Mouse (Mus musculus) hindbrain, embryonic 14.5 days (tissue): ENCODE data around the gene Cuedc2. TPM values are rescaled to one million over a fixed set of nuclear protein-coding genes. Genes with fewer than 3 reads are reported as not detected.

Experiments used
- ATAC-seq: fragments of 200-750 bp; cut with Nextera tagmentation; 2 replicates; pipeline ENCODE4 v1.8.0; 2017; ENCODE audit warnings: moderate number of reproducible peaks, mild to moderate bottlenecking, moderate TSS enrichment, moderate library complexity; ENCODE audit not compliant: low FRiP score
- DNase-seq: peaks from one replicate; pipeline ENCODE4 v3.0.0-alpha.2; 2015; ENCODE audit warnings: low spot score
- H3K27ac ChIP-seq: fragments of 300-500 bp; sonication (generic); 2 replicates; pipeline ENCODE4 v1.5.1; 2014; ENCODE audit warnings: mild to moderate bottlenecking, moderate library complexity
- H3K27me3 ChIP-seq: fragments of 300-500 bp; sonication (generic); 2 replicates; pipeline ENCODE4 v1.6.1; 2014; ENCODE audit warnings: mild to moderate bottlenecking, low read length, mixed read lengths; ENCODE audit not compliant: control insufficient read depth, insufficient read depth
- H3K36me3 ChIP-seq: fragments of 300-500 bp; sonication (generic); replicated peaks from 2 replicates; pipeline ENCODE4 v1.6.1; 2014; ENCODE audit not compliant: control insufficient read depth, insufficient read depth
- H3K4me1 ChIP-seq: fragments of 300-500 bp; sonication (generic); replicated peaks from 2 replicates; pipeline ENCODE4 v1.6.1; 2014; ENCODE audit warnings: antibody characterized with exemption, low read length, mixed read lengths; ENCODE audit not compliant: control insufficient read depth, insufficient read depth
- H3K4me2 ChIP-seq: fragments of 300-500 bp; sonication (generic); replicated peaks from 2 replicates; pipeline ENCODE4 v1.6.1; 2014; ENCODE audit warnings: mild to moderate bottlenecking, moderate library complexity
- H3K4me3 ChIP-seq: fragments of 300-500 bp; sonication (generic); replicated peaks from 2 replicates; pipeline ENCODE4 v1.5.1; 2014; ENCODE audit warnings: mild to moderate bottlenecking, low read length
- H3K9ac ChIP-seq: fragments of 300-500 bp; sonication (generic); 2 replicates; pipeline ENCODE4 v1.6.1; 2014
- H3K9me3 ChIP-seq: fragments of 300-500 bp; sonication (generic); 2 replicates; pipeline ENCODE4 v1.6.1; 2016; ENCODE audit warnings: low read length; ENCODE audit not compliant: control insufficient read depth
- WGBS: fragments of 180-500 bp; shearing (Covaris S2); extraction: QIAGEN DNeasy Blood & Tissue Kit; methylation state at CpG from one replicate; pipeline ENCODE4 v1.1.7; 2014; 5-methylcytosine and 5-hydroxymethylcytosine counted together
- polyA plus RNA-seq: library from polyadenylated mRNA; unstranded; fragments of >200 nt; fragmentation: Nextera tagmentation; extraction: Ambion mirVana; gene quantifications from 2 replicates; pipeline ENCODE4 v1.2.1, GENCODE M21; 2014

Cuedc2 gene
- polyA plus RNA-seq, 1 experiment from 2014 or later: 318 TPM

- H3K4me3 ChIP-seq: no peak overlapping the region
- ATAC-seq (no peak), DNase-seq (no peak)
- H3K9ac ChIP-seq: no peak overlapping the region
- H3K4me2 ChIP-seq: no peak overlapping the region
- no peaks in the 10 kb centered on the region for H3K4me1 ChIP-seq
- H3K9me3 ChIP-seq: no peaks in the 10 kb centered on the region
- H3K27ac ChIP-seq: no peak overlapping the region
- peaks cover 53% of the 10 kb centered on the region for H3K27me3 ChIP-seq
- H3K36me3 ChIP-seq: peaks cover 26% of the 10 kb centered on the region
- WGBS: 87% methylated on average over 12 of the region's 12 CpGs
These were observed 28.1 kb downstream of the Cuedc2 start for GRCm38 (mm10) chr19:46310312-46310865.

- Histone ChIP-seq H3K4me1 (peaks cover 5% of the 10 kb centered on the region; the same call in 1 of the 2 replicates), H3K36me3 (peaks cover 26% of the 10 kb centered on the region), H3K4me3 (no peak overlapping the region), H3K9me3 (no peaks in the 10 kb centered on the region), H3K27ac (no peak overlapping the region), H3K9ac (no peak overlapping the region), H3K27me3 (peaks cover 53% of the 10 kb centered on the region), H3K4me2 (no peak overlapping the region)
- 81% methylated on average over 21 of the region's 21 CpGs for WGBS
- DNase-seq (no peak), ATAC-seq (no peak)
These were observed 28.7 kb downstream of the Cuedc2 start for GRCm38 (mm10) chr19:46309651-46310305.

DNA sequence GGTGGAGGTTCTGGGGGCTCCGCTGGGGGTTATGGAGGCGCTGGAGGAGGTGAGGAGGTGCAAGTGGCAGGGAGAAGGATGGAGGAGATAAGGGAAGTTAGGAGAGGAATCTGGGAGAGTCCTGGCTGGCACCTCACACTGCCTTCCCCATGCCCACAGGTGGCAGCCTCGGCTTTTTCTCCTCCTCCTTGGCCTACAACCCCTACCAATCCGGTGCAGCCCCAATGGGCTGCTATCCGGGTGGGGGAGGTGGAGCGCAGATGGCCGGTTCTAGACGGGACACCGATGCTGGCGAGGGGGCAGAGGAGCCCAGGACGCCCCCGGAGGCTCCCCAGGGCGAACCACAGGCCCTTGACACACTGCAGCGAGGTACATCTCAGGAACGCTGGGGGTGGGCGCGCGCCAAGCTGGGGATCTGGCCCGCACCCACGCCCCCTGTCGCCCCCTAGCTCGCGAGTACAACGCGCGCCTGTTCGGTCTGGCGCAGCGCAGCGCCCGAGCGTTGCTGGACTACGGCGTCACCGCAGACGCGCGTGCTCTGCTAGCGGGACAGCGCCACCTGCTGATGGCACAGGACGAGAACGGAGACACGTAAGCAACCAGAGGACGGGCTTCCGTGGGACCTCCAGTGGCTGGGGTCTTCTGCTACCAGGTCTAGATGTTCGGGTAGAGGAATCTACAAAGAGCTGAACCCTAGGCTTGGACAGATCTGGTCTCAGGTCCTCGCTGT is 29.6 kb downstream of the Cuedc2 start:
- H3K9me3 ChIP-seq: no peaks in the 10 kb centered on the region
- ATAC-seq (peak; percentile 36; the same call in 1 of the 2 replicates), DNase-seq (peak; percentile 92)
- H3K9ac ChIP-seq: peak overlapping the region; percentile 48
- peaks cover 50% of the 10 kb centered on the region for H3K27me3 ChIP-seq
- WGBS: 2% methylated on average over 47 of the region's 47 CpGs
- H3K4me2 ChIP-seq: peak overlapping the region; percentile 69
- H3K4me1 ChIP-seq: peaks cover 10% of the 10 kb centered on the region; the same call in 1 of the 2 replicates
- peak overlapping the region; percentile 32 for H3K4me3 ChIP-seq
- H3K36me3 ChIP-seq: peaks cover 21% of the 10 kb centered on the region
- no peak overlapping the region for H3K27ac ChIP-seq

DNA sequence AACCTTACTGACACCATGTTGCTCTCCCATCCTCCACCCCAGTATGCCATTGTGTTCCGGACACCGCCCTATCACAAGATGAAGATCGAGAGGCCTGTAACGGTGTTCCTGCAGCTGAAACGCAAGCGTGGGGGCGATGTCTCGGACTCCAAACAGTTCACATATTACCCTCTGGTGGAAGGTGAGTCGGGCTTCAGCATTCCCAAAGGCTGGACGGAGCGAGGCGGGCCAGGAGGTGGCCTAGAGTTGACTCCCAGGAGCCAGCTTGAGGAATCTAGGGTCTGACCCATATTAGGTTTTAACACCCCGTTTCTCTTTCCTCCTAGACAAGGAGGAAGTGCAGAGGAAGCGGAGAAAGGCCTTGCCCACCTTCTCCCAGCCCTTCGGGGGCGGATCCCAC is 30.2 kb downstream of the Cuedc2 start:
- H3K9me3 ChIP-seq: no peaks in the 10 kb centered on the region
- WGBS: 59% methylated on average over 16 of the region's 16 CpGs
- no peak for ATAC-seq
- H3K4me3 ChIP-seq: no peak overlapping the region
- no peak for DNase-seq
- H3K27me3 ChIP-seq: peaks cover 45% of the 10 kb centered on the region
- H3K4me1 ChIP-seq: peaks cover 10% of the 10 kb centered on the region; the same call in 1 of the 2 replicates
- H3K27ac ChIP-seq: no peak overlapping the region
- peaks cover 15% of the 10 kb centered on the region for H3K36me3 ChIP-seq
- no peak overlapping the region for H3K9ac ChIP-seq
- H3K4me2 ChIP-seq: peak overlapping the region; percentile 69; the same call in 1 of the 2 replicates

DNA sequence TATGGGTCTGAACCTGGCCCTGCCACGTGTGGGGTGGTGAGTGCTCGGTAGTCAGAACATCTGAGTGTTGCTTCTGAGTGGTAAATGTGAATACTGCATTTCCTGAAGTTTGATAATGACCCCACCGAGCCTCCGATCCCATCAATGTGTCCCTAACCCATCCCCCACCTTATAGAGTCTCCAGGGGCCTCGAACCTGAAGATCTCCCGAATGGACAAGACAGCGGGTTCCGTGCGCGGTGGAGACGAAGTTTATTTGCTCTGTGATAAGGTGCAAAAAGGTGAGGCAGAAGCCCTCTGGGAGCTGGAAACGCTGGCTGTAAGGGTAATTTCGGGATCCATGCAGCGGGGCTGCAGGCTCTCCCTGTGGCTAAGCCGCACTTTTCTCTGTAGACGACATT is 30.7 kb downstream of the Cuedc2 start:
- Histone ChIP-seq H3K36me3 (peaks cover 11% of the 10 kb centered on the region), H3K9me3 (no peaks in the 10 kb centered on the region), H3K9ac (no peak overlapping the region), H3K27ac (no peak overlapping the region), H3K4me1 (peaks cover 10% of the 10 kb centered on the region; the same call in 1 of the 2 replicates), H3K27me3 (peaks cover 45% of the 10 kb centered on the region), H3K4me2 (no peak overlapping the region), H3K4me3 (no peak overlapping the region)
- no peak for ATAC-seq
- DNase-seq: no peak
- 79% methylated on average over 16 of the region's 16 CpGs for WGBS

DNA sequence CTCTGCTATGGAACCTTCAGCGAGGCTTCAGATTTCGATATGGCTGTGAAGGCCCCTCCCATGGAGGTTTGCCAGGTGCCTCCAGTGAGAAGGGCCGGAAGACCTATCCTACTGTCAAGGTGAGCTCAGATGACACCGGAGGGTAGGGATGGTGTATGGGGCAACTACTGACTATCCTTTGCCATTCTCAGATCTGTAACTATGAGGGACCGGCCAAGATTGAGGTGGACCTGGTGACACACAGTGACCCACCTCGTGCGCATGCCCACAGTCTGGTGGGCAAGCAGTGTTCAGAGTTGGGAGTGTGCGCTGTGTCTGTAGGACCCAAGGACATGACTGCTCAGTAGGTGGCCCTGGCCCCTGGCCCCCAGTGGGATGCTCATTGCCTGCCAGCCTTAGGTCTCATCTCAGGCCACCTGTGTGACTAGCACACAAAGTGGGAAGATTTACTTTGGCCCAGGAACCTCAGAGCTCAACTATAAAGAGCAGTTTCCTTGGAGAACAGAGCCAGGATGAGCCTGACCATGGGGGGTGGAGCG is 31.7 kb downstream of the Cuedc2 start:
- H3K9me3 ChIP-seq: no peaks in the 10 kb centered on the region
- H3K27me3 ChIP-seq: peaks cover 45% of the 10 kb centered on the region
- 0 out of 2 replicates have a peak, but pooled peaks cover 3% of the 10 kb centered on the region for H3K36me3 ChIP-seq
- DNase-seq (no peak), ATAC-seq (no peak)
- H3K4me2 ChIP-seq: no peak overlapping the region
- no peak overlapping the region for H3K9ac ChIP-seq
- H3K27ac ChIP-seq: no peak overlapping the region
- H3K4me1 ChIP-seq: peaks cover 10% of the 10 kb centered on the region; the same call in 1 of the 2 replicates
- no peak overlapping the region for H3K4me3 ChIP-seq
- WGBS: 92% methylated on average over 9 of the region's 9 CpGs

DNA sequence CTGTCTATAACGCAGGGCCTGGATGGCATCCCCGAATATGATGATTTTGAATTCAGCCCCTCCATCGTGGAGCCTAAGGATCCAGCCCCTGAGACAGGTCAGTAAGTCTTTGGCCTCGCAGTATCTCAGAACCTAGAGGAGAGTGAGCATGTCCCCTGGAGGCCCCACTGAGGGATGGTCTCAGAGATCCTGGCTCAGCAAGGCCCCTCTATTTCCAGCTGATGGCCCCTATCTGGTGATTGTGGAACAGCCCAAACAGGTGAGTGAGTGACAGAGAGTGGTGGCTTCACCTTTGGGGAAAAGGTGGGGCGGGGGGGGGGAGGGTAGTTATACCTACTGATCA is 32.3 kb downstream of the Cuedc2 start:
- H3K27ac ChIP-seq: no peak overlapping the region
- H3K9ac ChIP-seq: no peak overlapping the region
- ATAC-seq: no peak
- no peak for DNase-seq
- peak overlapping the region; percentile 36; the same call in 1 of the 2 replicates for H3K4me3 ChIP-seq
- no peaks in the 10 kb centered on the region for H3K9me3 ChIP-seq
- 0 out of 2 replicates have a peak, but pooled peaks cover under 1% of the 10 kb centered on the region for H3K36me3 ChIP-seq
- 63% methylated on average over 5 of the region's 5 CpGs for WGBS
- peaks cover 10% of the 10 kb centered on the region; the same call in 1 of the 2 replicates for H3K4me1 ChIP-seq
- peak overlapping the region; percentile 78 for H3K4me2 ChIP-seq
- peaks cover 45% of the 10 kb centered on the region for H3K27me3 ChIP-seq

DNA sequence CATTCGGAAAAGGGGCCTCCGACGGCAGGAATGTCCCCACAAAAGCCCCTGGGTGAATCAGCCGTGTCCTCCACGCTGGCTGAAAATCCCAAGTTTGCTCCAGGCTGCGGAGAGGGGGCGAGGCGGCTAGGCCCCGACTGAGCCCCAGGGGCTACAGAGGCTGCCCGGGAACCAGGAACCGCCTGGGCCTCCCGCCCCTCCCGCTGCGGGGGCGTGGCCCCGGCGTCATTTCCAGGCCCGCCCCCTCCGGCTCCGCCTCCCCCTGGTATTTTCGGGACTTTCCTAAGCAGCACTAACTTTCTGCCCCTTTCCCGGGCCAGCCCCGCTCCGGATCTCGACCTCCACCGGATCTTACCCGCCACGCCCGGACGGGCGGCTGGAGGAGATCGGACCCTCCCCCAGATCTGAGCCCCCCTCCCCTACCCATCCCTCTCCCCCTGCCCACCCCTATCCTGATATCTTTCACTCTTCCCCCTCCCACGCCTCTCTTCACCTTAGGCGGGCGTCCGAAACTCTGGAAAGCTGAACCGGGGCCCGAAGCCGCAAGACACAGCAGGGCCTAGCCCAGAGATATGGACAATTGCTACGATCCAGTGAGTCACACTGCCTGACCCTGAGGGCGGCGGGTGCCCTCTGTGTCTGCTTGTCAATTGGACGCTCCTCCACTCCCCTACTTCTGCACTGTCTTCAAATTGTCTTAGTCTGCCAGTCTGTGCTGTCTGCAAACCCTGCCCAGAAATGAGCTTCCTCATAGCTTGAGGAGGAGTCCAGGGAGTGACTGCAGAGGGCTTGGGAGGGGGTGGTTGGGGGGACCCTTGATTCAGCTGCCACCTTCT is 32.9 kb downstream of the Cuedc2 start:
- peak overlapping the region; percentile 78 for H3K4me2 ChIP-seq
- H3K36me3 ChIP-seq: no peaks in the 10 kb centered on the region
- ATAC-seq (peak; percentile 25), DNase-seq (peak; percentile 66)
- H3K27ac ChIP-seq: no peak overlapping the region
- WGBS: 2% methylated on average over 39 of the region's 43 CpGs
- peak overlapping the region; percentile 29; the same call in 1 of the 2 replicates for H3K9ac ChIP-seq
- H3K27me3 ChIP-seq: peaks cover 45% of the 10 kb centered on the region
- peaks cover 10% of the 10 kb centered on the region; the same call in 1 of the 2 replicates for H3K4me1 ChIP-seq
- H3K4me3 ChIP-seq: peak overlapping the region; percentile 36
- H3K9me3 ChIP-seq: no peaks in the 10 kb centered on the region
